Mouse (Mus musculus) adrenal gland, postnatal 10 days (tissue): ENCODE measurements around the gene Smoc2. TPM values are rescaled to one million over a fixed set of nuclear protein-coding genes. Genes with fewer than 3 reads are reported as not detected.

Source experiments
- DNase-seq: peaks from one replicate; pipeline ENCODE4 v3.0.0; 2021; ENCODE audit warnings: mixed read lengths
- long read RNA-seq, 2 experiments: library from polyadenylated mRNA; stranded (forward); transcript quantifications; one replicate each; pipeline ENCODE4 v2.0.0; 2021
- total RNA-seq, 2 experiments: library from RNA; stranded (reverse); gene quantifications; 2 replicates each; pipeline ENCODE4 v1.2.3; 2021

Gene Smoc2
- total RNA-seq = 10 to 100 TPM; 31.8 to 39.5 TPM
- long read RNA-seq, experiment 1, transcript Smoc2-201 (13 exons, 2,832 nt) = major isoform, 60 of 66 reads
- long read RNA-seq, experiment 1, partial matches to known transcripts = 3 of 66 reads
- long read RNA-seq, experiment 1, other reads (novel, unspliced or antisense) = 2 of 66 reads
- long read RNA-seq, experiment 2, transcript Smoc2-201 (13 exons, 2,832 nt) = major isoform, 53 of 66 reads
- long read RNA-seq, experiment 2, partial matches to known transcripts = 3 of 66 reads
- long read RNA-seq, experiment 2, other reads (novel, unspliced or antisense) = 6 of 66 reads

DNA sequence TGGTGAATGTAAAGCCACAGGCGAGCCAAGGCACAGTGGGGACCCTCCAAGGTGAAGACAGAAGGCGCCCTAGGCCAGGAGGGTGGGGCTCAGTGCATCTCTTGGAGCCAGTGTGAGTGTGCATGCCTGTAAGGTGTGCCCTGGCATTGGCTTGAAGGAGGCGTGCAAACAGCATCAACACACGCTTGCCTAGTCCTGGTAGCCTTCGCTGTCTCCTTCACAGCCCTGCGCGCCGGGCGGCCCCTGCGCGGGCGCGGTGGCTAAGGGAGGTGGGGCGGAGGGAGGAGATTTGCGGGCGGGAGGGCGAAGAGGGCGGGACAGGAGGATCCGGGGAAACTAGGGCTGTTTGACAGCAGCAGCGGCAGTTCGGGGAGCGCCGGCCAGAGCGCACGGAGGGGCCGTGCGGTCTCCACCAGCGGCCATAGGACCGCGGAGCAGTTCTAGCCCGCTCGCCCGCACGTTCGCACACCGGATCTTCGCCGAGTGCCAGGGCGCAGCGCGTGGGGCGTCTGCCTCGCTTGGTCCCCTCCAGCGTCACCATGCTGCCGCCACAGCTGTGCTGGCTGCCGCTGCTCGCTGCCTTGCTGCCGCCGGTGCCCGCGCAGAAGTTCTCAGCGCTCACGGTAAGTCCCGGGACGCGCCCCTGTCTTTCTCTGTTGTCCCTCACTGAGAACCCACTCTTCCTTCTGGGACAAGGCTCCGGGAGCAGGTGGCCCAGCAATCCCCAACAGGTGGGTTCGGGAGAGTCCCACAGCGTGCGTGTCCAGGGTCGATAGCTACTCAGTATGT lies at the start of gene Smoc2:
Gene Smoc2 (plus strand): TSS at position 330 of the 789 bp plus-strand sequence.
- DNase-seq = peak; percentile 46

DNA sequence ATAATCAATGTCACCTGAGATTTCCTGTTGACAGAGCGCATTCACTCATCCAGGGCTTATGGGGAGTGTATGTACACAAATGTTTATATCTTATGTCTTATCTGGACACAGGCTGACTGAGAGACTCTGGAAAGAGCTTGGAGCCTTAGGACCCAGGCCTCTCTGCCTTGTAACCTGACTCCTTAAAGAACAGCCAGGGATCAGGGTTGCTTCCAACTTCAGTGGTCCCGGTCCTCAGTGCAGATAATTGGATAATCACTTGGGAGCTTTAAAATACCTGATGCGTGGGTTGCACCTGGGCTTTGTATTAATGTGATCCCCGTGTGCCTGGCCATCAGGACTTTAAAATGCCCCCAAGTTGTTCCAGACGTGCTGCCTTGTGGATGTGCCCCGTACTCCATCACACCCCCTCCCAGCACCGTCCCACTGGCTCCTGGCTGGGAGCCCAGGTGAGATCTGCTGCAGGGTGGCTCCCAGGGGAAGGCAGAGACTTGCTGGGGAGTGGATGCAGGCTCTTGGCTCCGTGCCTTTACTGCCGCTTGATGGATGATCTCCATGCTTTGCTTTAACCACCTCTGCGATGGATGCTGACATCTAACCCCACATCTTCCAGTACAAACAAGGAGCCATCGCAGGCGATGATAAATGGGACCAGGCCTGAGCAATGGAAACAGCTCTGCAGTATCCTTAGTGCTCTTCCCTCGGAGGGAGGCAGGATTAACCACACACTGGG lies 48.4 kb upstream of the Smoc2 start:
- no peak for DNase-seq

DNA sequence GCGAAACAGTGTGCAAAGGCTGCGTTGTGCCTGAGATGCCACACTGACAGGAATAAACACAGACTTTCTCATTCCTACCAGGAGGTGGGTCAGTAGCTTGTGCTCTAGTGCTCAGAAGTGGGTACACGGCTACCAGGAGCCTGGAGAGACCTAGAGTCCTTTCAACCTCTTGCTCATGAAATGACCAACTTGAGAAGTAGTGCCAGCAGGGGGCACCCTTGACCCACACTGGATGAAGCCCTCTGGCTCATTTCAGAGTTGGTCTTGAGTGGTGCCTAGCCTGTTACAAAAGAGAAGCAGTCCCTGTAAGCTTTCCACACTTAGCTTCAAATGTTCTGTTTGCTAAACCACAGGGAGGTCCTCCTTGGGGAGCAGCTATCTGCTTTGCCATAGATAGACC lies 46.7 kb upstream of the Smoc2 start:
- DNase-seq = peak; percentile 88

DNA sequence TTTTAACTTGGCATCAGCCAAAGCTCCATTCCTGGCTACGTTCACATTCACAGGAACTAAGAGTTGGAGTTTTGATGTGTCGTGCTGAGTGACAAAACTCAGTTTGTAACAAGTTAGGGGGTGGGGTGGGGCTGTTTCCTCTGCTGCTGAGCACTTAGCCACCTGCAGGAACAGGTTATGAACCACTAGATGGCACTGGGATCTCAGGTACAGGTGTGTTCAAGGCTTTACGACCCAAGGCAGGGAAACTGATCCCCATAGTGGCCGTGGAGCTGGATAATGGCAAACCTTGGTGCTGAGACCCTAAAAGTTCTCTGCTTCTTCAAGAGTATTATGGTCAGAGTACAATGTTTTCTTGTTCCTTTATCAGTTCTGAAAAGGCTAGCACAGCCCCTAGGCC lies 45.6 kb upstream of the Smoc2 start:
- no peak for DNase-seq

DNA sequence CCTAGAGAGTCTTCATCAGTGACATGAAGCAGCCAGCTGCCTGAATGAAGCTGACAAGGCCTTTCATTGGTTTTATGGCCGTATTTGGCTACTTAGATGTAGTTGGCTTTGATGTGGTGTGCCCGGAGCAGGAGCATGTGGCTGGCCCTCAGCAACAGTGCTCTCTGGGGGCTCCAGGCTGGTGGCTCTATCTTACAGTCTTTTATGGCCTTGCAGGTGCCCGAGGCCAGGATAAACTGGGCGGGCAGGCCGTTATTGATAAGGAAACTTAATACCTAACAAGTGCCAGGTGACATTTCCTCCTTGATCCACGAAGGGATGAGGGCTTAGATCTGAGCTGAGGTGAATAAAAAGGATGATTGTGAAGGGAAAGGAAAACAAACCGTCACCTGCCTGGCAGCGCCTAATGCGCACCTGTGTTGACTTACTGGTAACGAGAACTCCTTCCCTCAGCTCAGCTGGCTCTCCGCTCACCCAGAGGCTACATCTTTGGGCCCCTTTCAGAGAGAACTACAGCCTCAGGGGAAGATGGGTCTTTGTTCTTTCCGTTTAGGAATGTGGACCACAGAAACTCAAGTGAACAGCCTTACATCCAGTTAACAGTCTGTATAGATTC lies 44.4 kb upstream of the Smoc2 start:
- no peak for DNase-seq

DNA sequence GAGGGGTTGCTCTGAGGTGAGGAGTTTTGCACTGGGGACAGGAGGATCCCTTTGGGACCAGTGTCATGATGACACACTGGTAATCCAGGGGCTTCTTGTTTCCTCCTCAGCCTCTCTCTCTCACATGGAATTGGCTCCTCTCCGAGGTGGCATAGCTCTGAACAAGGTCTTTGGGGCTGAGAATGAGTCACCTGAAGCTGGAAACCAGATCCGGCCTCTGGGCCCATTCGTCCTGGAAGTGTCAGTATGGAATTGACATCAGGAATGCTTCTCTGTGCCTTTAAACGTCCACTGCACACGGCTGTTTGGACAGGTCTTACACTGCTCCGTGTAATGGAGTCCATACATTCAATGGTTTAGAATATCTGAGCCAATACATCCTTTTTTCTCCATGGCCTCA lies 42.2 kb upstream of the Smoc2 start:
- DNase-seq = no peak

DNA sequence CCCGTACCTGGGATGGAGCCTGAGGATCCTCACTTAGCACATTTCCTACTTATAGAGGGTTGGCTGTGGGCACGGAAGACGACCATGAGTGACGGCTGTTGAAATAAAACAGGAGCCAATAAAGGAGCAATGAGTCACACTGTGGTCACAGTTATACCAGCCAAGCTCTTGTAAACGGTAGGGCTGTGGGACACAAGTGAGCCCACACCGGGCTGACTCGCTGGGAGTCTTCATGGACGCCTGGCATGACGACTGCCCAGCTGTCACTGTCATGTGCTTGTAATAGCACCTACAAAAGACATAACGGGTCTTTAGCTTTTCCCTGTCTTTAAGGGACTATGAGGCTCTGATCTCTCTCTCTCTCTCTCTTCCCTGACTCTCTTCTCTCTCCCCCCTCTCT lies 39.3 kb upstream of the Smoc2 start:
- no peak for DNase-seq

DNA sequence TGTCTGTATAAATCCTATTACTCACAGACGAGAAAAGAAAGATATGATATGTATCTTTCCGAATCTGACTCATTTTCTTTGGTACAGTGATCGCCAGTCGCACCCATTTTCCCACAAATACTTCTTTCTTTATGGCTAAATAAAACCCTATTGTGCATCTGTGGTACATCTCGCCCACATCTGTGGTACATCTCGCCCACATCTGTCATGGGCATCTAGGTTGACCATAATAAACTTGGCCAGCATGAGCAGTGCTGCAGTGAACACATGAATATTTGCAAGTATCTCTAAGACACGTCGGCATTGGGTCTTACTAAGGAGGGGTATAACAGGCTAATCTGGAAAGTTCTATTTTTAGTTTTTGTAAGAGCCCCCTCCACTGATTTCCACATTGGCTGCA lies 36.7 kb upstream of the Smoc2 start:
- no peak for DNase-seq

DNA sequence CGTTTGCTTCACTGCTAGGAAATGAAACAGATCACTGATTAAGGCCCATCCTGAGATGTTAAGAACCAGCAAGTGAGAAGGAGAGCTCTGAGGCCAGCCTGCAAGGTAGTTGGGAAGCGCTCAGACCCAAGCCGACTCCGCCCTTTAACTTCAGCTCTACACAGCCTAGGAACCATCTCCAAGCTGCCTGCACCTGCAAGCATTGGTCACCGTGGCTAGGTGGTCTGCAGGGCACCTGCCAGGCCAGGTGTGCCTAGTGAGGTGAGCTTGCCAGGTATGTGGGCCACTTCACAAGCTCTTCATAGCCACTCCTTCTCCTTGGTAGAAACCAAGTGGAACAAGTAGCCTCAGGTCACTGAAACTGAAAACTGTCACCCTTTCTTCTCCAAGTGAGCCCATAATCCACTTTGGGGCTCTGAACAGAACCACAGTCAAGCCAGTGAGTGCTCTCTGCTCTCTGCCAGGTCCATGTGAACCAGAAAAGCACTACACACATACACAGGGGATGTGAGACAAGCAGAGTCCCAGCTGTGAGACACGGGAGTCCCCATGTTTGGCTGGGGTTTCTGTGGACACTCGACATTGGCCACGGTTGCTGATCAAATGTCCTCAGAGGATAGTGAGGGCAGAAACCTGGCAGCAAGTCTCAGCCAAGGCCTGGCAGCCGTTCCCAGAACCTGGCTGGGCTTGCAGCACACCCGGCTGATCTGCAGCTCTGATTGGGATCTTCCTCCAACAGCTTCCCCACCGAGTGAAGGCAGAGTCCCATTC lies 34.9 kb upstream of the Smoc2 start:
- DNase-seq = peak; percentile 69

DNA sequence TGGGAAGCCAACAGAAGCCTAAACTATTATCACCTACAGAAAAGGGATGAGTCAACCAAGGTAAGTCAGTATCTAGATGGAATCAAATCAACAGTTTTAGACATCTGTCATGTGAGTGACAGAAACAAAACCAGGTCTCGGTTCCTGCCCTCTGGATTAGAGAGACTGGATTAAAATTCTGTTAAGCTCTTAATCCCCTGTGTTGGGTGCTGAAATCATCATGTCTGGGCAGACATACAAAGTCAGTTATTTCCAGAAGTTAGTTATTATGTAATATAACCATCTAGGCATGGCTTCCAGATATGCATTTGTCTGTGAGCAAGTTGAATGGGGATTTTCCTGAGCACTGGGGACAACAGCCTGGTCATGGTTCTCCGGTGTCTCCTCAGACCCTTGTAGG lies 33.0 kb upstream of the Smoc2 start:
- no peak for DNase-seq

DNA sequence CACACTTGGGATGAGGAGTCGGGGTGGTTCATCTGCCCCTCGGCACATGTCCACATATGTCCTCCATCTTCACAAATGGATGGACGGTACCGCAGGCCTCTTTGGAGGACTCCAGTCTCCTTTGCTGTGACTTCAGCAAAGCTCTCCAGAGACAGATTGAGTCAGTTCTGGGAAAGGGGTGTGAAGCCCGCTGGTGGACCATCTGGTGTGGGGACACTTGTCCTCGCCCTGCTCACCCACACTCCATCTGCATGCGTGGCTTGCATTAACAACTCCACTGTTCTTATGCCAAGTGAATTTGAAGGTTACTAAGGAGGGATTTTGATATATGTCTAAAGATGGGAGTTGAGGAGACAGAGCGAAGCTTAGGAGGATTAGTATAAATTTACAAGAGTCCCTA lies 31.4 kb upstream of the Smoc2 start:
- DNase-seq = no peak

DNA sequence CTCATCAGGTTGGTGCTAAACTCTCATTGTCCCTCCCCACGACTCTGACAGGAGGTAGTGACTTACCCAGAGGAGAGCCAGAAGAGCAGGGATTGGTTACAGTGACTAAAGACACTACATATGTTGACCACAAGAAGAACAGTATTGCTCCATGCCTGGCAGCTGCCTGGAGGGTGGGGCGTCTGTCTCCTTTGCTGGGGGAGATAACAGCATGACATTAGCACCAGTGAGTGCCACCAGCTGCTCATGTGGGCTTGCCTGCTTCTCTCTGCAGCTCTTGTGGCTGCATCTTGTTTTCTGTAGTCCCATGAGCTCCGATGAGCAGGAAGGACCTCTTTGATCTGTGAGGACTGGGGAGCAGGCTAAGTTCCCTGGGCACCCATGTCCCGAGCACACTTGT lies 29.7 kb upstream of the Smoc2 start:
- DNase-seq = no peak

DNA sequence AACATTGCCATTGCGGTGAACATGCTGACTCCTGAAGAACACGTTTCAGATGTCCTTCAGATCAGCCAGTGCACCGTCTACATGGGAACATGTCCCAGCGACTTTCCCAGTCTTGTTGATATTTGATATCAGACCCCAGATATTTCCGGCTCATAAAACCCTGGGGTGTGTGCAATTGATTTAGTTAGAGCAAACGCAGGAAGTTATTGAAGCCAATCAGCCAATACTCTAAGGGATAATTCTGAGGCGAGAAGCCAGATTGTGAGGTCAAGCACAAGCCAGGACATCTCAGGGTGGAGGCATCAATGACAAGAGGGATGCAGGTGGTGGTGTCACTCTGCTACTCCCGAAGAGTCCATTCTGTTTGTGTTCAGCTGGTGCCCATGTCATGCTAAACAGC lies 28.9 kb upstream of the Smoc2 start:
- no peak for DNase-seq

DNA sequence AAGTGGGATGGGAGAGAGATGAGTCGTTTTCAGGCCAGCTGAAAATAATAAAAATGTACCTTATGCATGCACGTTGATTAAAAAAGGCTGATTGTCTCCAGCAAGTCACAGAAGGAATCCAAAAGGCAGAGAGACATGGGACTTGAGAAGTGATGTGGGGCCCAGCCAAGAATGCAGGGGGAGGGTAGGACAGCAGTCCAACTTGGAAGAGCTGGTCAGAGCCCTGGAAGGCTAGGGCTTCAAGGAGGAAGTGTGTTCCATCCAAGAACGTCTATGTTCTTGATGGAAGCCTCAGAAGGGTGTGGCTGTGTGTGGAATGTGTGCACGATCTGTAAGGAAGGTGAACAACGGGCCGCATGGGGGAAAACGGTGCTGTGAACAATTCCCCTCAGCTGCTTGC lies 26.9 kb upstream of the Smoc2 start:
- DNase-seq = no peak

DNA sequence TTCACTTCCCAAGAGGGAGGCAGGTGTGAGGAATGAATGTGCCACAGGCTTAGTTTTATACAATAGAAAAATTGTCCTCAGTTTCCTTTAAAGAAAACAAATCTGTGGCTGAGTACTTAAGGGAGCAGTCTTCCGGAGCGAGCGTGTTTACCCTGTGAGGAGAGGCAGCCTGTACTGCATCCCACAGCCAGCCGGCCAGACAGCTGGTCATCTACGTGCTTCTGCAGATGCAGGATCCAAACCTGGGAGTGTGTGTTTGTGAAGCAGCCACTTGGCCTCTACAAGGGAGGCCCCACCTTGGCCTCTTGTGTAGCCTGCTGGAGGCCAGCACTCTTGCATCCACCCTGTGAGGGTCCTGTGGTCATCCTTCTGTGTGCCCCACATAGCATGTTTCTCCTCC lies 24.7 kb upstream of the Smoc2 start:
- DNase-seq = no peak

DNA sequence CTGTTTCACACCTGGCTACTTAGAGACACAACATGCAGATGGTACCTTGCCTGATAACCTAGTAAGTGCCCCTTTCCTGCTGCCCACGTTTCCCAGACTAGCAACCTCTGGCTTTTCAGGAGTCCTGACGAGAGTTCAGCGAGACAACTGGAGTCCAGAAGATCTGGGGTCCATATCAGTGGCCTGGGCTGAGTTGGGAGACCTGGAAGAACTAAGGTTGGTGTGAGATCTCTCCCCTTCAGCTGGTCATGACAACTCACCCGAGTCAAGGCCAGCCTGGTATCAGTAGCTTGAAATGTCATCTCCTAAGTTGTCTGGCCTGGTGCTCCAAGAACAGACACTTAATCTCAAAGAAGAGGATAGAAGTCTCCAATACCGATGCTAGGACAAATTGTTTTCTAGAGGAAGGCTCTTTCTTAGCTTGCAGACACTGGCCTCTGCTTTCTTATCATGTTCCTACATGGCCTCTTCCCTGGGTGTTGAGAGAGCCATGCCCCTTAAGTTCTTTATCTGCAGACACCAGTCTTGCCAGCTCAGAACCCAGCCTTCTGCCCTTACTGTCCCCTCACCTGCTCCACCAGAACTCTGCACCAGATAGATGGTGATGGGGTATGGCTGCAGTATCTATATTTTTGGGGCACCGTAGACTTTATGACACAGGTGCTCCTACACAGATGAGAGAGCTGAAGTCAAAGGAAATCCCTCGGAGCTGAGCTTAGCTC lies 21.3 kb upstream of the Smoc2 start:
- DNase-seq = no peak

DNA sequence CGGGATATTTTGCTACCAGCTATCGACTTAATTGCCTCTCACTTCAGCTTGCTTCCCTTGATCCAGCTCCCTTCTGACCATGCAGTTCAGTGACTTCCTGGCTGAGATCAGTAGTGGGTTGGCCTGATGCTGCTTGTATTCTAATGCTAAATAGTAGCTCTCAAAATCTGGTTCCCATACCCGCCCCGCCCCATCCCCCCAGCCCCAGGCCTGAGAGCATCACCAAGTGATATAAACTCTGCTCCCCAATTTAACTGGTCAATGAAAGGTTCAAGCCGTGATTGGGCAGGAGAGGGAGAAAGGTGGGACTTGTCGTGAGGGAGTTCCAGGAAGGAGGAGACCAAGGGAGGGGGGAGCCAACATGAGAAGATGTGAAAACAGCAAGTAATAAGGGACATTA lies 20.4 kb upstream of the Smoc2 start:
- no peak for DNase-seq

DNA sequence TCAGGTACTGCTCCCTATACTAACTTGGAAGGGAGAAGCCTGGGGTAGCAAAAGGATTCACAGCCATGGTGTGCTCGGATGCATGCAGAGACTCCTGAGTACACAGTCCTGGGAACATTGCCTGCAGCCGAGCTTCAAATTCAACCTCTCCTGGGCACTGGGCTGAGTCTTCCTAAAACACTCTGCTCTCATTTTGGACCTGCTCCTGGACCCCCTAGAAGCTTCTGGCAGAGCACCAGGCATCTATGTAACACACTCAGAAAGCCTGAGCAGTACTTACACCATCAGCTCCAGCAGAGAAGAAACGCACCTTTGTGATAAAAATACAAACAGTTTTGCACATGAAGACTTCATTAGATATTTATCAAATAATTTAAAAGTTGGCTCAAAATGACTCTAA lies 18.3 kb upstream of the Smoc2 start:
- DNase-seq = no peak

DNA sequence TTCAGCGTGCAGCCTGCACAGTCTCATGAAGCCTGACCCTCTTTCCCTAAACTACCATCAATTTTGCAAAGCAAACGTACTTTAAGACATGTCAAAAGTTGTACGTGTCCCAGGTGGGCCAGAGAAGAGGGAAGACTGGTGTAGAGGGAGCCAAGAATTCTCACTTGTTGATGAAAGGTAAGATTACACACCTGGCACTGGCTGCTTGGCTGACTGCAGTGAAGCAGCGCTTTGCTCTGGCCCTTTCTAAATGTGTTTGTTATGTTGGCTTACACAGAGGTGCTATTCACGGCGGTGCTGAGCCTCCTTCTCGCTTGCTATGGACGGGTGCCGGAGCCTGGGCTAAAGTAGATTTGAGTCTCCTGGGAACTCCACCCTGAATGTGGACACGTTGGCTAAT lies 17.1 kb upstream of the Smoc2 start:
- DNase-seq = no peak

DNA sequence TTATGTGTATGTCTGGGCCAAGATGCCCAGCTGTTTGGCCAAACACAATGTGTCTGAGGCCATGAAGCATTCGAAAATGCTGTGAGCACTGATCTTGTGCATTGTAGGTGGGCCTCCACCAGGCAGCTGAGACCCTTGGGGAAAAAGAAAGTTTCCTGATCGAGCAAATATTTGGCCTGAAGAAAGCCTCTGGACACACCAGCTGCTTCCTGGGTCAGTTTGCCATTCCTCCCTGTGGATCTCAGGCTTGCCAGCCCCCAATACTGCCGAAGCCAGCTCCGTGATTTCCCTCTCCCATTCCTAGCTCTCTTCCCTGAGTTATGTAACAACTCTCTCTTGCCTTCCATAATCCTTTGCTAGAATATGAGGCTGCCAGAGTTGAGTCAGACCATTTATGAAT lies 11.3 kb upstream of the Smoc2 start:
- no peak for DNase-seq

DNA sequence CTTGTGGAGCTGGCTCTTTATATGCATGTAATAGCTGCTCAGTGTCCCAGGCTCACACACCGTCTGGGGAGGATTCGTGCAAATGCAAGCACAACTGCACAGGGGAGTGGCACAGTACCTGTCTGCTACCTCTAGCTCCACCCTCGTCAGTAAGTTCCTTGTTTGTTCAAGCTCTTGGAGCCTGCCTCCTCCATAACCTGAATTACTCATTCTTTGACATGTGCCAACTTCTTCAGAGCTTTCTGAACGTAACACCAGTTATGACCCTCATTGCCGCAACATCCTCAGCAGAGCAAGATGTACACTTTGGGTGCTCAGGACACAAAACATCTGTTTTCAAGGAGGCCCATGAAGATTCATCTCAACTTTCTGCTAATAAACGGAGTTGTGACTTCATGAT lies 5.9 kb upstream of the Smoc2 start:
- no peak for DNase-seq
